Mouse (Mus musculus) lung, embryonic 14.5 days (tissue): Measurements from ENCODE around the gene Coq8b. TPM values are rescaled to one million over a fixed set of nuclear protein-coding genes. Genes with fewer than 3 reads are reported as not detected.

Source experiments
- ATAC-seq: fragments of 200-750 bp; cut with Nextera tagmentation; 2 replicates; pipeline ENCODE4 v1.8.0; 2017; ENCODE audit warnings: mild to moderate bottlenecking, moderate TSS enrichment, moderate library complexity; ENCODE audit not compliant: insufficient read depth
- DNase-seq: peaks from one replicate; pipeline ENCODE4 v3.0.0-alpha.2; 2015
- H3K27ac ChIP-seq: fragments of 300-500 bp; sonication (generic); 2 replicates; pipeline ENCODE4 v1.5.1; 2014; ENCODE audit warnings: low read depth, mild to moderate bottlenecking, moderate library complexity
- H3K27me3 ChIP-seq: fragments of 300-500 bp; sonication (generic); 2 replicates; pipeline ENCODE4 v1.6.1; 2014; ENCODE audit warnings: low read length, control low read depth; ENCODE audit not compliant: insufficient read depth
- H3K36me3 ChIP-seq: fragments of 300-500 bp; sonication (generic); 2 replicates; pipeline ENCODE4 v1.6.1; 2014; ENCODE audit warnings: control low read depth; ENCODE audit not compliant: insufficient read depth
- H3K4me1 ChIP-seq: fragments of 300-500 bp; sonication (generic); 2 replicates; pipeline ENCODE4 v1.6.1; 2014; ENCODE audit warnings: antibody characterized with exemption, control low read depth; ENCODE audit not compliant: insufficient read depth
- H3K4me2 ChIP-seq: fragments of 300-500 bp; sonication (generic); 2 replicates; pipeline ENCODE4 v1.6.1; 2014; ENCODE audit warnings: mild to moderate bottlenecking
- H3K4me3 ChIP-seq: fragments of 300-500 bp; sonication (generic); 2 replicates; pipeline ENCODE4 v1.5.1; 2014; ENCODE audit warnings: low read depth, low read length
- H3K9ac ChIP-seq: fragments of 300-500 bp; sonication (generic); 2 replicates; pipeline ENCODE4 v1.6.1; 2014
- H3K9me3 ChIP-seq: fragments of 300-500 bp; sonication (generic); 2 replicates; pipeline ENCODE4 v1.6.1; 2016; ENCODE audit warnings: low read depth, low read length, control low read depth
- CTCF ChIP-seq: IDR thresholded peaks from 2 replicates; pipeline ENCODE4 v1.5.1; 2016; ENCODE audit warnings: antibody characterized with exemption, low read depth
- WGBS: fragments of 180-500 bp; shearing (Covaris S2); extraction: QIAGEN DNeasy Blood & Tissue Kit; methylation state at CpG from one replicate; pipeline ENCODE4 v1.1.7; 2014; 5-methylcytosine and 5-hydroxymethylcytosine counted together
- polyA plus RNA-seq: library from polyadenylated mRNA; unstranded; fragments of >200 nt; fragmentation: Nextera tagmentation; extraction: Ambion mirVana; gene quantifications from 2 replicates; pipeline ENCODE4 v1.2.1, GENCODE M21; 2014

Gene Coq8b
- polyA plus RNA-seq, 1 experiment from 2014 or later, result 13.7 TPM

- Histone ChIP-seq H3K36me3 (peaks cover 68% of the 10 kb centered on the region), H3K27me3 (no peaks in the 10 kb centered on the region), H3K27ac (peak overlapping the region; percentile 82), H3K4me1 (peaks cover 6% of the 10 kb centered on the region; the same call in 1 of the 2 replicates), H3K9ac (no peak overlapping the region), H3K4me2 (peak overlapping the region; percentile 36; the same call in 1 of the 2 replicates), H3K9me3 (no peaks in the 10 kb centered on the region), H3K4me3 (no peak overlapping the region)
- DNase-seq, result peak; percentile 92
- no peak for TF ChIP-seq CTCF
- 21% methylated on average over 20 of the region's 20 CpGs for WGBS
- peak; percentile 94 for ATAC-seq
These were observed 33.8 kb downstream of the Coq8b start for GRCm38 (mm10) chr7:27266515-27267128.

- ATAC-seq, result no peak
- 83% methylated on average over 8 of the region's 8 CpGs for WGBS
- no peak for TF ChIP-seq CTCF
These were observed 38.6 kb downstream of the Coq8b start for GRCm38 (mm10) chr7:27271423-27271822.

GRCm38 (mm10) chr7:27273739-27274351, 41.0 kb downstream of the Coq8b start:
- no peak; the same call in 1 of the 2 replicates for ATAC-seq
- TF ChIP-seq CTCF, result peak; percentile 59
- WGBS, result 48% methylated on average over 32 of the region's 32 CpGs
- peaks cover 81% of the 10 kb centered on the region for H3K36me3 ChIP-seq
- no peak overlapping the region for H3K27ac ChIP-seq
- H3K9me3 ChIP-seq, result no peaks in the 10 kb centered on the region
- H3K4me2 ChIP-seq, result 0 out of 2 replicates have a peak overlapping the region, but pooled peaks have one; percentile 32
- H3K27me3 ChIP-seq, result no peaks in the 10 kb centered on the region
- DNase-seq, result peak; percentile 68
- no peak overlapping the region for H3K9ac ChIP-seq
- no peaks in the 10 kb centered on the region for H3K4me1 ChIP-seq
- H3K4me3 ChIP-seq, result no peak overlapping the region

More at GRCm38 (mm10) chr7:27271423-27271822, 38.6 kb downstream of the Coq8b start:
- Histone ChIP-seq H3K4me1 (no peaks in the 10 kb centered on the region), H3K36me3 (peaks cover 71% of the 10 kb centered on the region), H3K9ac (no peak overlapping the region), H3K27ac (no peak overlapping the region), H3K4me2 (no peak overlapping the region), H3K4me3 (no peak overlapping the region), H3K9me3 (no peaks in the 10 kb centered on the region), H3K27me3 (no peaks in the 10 kb centered on the region)
- DNase-seq, result no peak

GRCm38 (mm10) chr7:27274916-27275315, 42.1 kb downstream of the Coq8b start:
- Histone ChIP-seq H3K9ac (no peak overlapping the region), H3K36me3 (peaks cover 81% of the 10 kb centered on the region), H3K4me2 (no peak overlapping the region), H3K27me3 (no peaks in the 10 kb centered on the region), H3K9me3 (no peaks in the 10 kb centered on the region), H3K4me3 (no peak overlapping the region), H3K4me1 (no peaks in the 10 kb centered on the region), H3K27ac (no peak overlapping the region)
- DNase-seq (no peak), ATAC-seq (no peak)
- no peak for TF ChIP-seq CTCF
- 86% methylated on average over 4 of the region's 4 CpGs for WGBS

GRCm38 (mm10) chr7:27276021-27276420, 43.2 kb downstream of the Coq8b start:
- H3K36me3 ChIP-seq, result peaks cover 80% of the 10 kb centered on the region
- no peak for DNase-seq
- no peaks in the 10 kb centered on the region for H3K9me3 ChIP-seq
- ATAC-seq, result no peak
- 52% methylated on average over 7 of the region's 7 CpGs for WGBS
- no peak for TF ChIP-seq CTCF
- no peak overlapping the region for H3K27ac ChIP-seq
- no peak overlapping the region for H3K4me2 ChIP-seq
- no peak overlapping the region for H3K9ac ChIP-seq
- H3K4me3 ChIP-seq, result no peak overlapping the region
- no peaks in the 10 kb centered on the region for H3K4me1 ChIP-seq
- no peaks in the 10 kb centered on the region for H3K27me3 ChIP-seq

- Histone ChIP-seq H3K4me1 (no peaks in the 10 kb centered on the region), H3K9me3 (no peaks in the 10 kb centered on the region), H3K4me2 (no peak overlapping the region), H3K4me3 (no peak overlapping the region), H3K36me3 (peaks cover 88% of the 10 kb centered on the region), H3K27ac (no peak overlapping the region), H3K9ac (no peak overlapping the region), H3K27me3 (no peaks in the 10 kb centered on the region)
- 86% methylated on average over 3 of the region's 3 CpGs for WGBS
- TF ChIP-seq CTCF, result peak; percentile 67
- no peak for ATAC-seq
- DNase-seq, result peak; percentile 52
These were observed 44.4 kb downstream of the Coq8b start for GRCm38 (mm10) chr7:27277191-27277590.

- Histone ChIP-seq H3K27me3 (no peaks in the 10 kb centered on the region), H3K27ac (no peak overlapping the region), H3K36me3 (peaks cover 60% of the 10 kb centered on the region), H3K4me3 (no peak overlapping the region), H3K9me3 (no peaks in the 10 kb centered on the region), H3K4me2 (no peak overlapping the region), H3K4me1 (no peaks in the 10 kb centered on the region), H3K9ac (no peak overlapping the region)
- DNase-seq, result no peak
- ATAC-seq, result no peak
- TF ChIP-seq CTCF, result no peak
- WGBS, result 56% methylated on average over 13 of the region's 13 CpGs
These were observed 48.9 kb downstream of the Coq8b start for GRCm38 (mm10) chr7:27281717-27282116.
